Mouse (Mus musculus) bone marrow macrophage, adult 2 months (primary cell): ENCODE results near the gene Fam228b.

ENCODE experiments used
- CTCF ChIP-seq: IDR thresholded peaks from 2 replicates; pipeline ENCODE4 v1.5.1; 2012; ENCODE audit warnings: low read depth, mild to moderate bottlenecking, low read length, moderate library complexity
- POLR2A ChIP-seq: IDR thresholded peaks from 2 replicates; pipeline ENCODE4 v1.6.1; 2012; ENCODE audit warnings: mild to moderate bottlenecking, low read depth, low read length, borderline replicate concordance

DNA sequence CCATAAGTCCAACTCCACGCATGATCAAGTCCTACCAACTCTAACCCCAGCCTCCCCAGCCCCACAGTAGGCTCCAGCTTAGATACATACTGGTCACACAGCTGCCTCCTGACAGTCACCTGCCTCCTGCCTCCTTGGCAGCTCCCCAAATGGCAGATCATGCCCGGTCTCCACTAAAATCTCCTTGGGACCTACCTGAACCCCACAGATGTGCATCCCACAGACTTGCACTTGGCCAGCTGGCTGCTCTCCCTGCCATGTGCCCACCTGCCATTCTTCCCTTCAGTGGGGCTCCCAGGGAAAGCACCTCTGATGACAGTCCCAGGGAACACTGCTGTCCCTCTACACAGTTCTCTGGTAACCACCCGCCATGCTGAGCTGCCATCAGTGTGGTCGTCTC, 60.8 kb downstream of the Fam228b start:
- TF ChIP-seq CTCF (no peak), POLR2A (no peak)
